Mouse (Mus musculus) layer of hippocampus, adult 9-11 months (tissue): ENCODE data around the gene Mbnl2.

Experiments
- DNase-seq: peaks from one replicate; pipeline ENCODE4 v3.0.0; 2022

Gene Mbnl2

DNA sequence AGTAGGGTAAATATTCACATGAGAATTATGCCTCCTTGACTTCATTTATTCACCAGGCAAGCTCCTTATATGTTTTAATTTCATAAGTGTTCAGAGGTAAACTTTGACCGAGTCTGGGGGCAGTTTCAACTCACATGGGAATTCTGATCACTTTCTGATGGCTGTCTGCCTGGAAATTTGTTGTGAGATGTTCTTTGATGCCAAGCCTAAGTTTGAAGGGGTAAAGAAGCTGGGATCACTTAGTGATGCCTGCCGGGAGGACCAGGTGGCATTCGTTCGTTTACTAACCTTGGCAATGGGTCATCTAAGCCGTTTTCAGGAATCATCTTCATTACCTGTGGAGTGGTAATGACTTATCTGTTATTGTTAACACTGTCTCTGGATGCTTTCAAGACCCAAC lies 23.0 kb downstream of the Mbnl2 start:
- DNase-seq: no peak

DNA sequence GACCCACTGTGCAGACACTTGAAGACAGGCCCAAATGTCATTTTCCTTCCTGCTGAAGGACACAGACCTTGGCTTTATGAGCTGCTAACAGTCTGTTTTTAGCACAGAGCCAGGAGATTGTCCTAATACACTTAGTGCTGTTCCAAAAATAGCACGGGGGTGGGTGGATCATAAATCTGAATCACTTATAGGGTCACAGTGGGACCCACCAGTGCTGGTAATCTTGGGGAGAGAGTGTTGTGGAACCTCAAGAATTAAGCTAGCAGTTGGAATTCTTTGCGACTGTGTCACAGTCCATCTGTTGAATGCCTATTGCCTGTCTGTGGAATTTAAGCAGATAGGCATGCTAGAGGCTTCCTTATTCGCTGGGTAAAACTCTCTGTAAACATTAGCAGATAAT lies 24.2 kb downstream of the Mbnl2 start:
- no peak for DNase-seq

- no peak for DNase-seq
These were observed 24.7 kb downstream of the Mbnl2 start for GRCm38 (mm10) chr14:120300191-120300590.

DNA sequence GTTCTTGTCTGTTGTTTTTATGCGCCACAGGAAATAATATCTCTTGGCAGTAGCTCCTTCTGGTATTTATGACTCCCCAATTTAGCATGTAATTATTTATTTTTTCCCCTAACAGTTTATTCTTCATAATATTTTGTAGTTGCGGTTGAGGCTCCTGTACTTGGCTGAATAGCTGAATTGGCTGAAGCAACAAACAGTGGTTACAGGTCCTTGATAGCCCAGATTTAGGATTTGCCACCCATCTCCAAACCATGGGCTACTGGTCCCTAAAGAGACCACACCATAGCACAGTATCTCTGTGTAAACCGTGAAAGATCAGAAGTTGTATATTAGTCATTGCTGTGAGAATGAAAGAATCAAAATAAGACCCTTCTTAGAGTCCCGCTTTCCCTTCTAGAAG lies 25.3 kb downstream of the Mbnl2 start:
- DNase-seq: no peak

- DNase-seq: no peak
These were observed 27.6 kb downstream of the Mbnl2 start for GRCm38 (mm10) chr14:120302913-120303548.

DNA sequence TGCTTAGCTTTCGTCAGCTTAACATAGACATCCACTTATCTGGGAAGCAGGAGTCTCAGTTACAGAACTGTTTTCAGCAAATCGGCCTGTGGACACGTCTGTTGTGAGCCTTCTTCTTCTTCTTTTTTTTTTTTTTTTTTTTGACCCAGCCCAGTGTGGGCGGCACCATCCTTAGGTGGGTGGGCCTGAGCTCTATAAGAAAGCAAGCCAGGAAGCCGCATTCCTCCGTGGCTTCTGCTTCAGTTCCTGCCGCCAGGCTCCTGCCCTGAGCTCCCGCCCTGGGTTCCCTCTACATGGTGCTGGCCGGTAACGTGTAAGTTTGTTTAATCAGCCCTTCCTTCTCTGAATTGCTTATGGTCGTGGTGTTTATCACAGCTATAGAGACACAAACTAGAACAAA lies 30.8 kb downstream of the Mbnl2 start:
- no peak for DNase-seq

GRCm38 (mm10) chr14:120307356-120307755 lies 31.9 kb downstream of the Mbnl2 start:
- no peak for DNase-seq

DNA sequence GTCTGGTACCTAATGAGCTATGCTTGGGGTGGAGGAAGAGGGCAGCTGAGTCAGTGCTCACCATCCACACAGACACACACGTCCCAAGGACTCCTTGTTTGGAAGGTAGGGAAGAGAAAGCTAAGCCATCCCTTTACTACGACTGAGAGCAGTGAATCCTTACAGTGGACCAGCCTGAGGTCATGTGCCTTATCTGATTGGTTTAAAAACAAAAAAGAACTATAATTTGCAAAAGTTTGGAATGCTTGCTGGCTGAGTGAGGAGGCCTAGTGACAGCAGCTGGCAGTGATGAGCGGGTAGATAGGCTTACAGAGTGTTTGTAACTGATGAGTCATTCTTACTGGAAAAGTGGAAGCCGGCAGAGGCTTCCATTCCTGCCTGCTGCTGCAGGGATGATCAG lies 32.5 kb downstream of the Mbnl2 start:
- DNase-seq: peak; percentile 68

DNA sequence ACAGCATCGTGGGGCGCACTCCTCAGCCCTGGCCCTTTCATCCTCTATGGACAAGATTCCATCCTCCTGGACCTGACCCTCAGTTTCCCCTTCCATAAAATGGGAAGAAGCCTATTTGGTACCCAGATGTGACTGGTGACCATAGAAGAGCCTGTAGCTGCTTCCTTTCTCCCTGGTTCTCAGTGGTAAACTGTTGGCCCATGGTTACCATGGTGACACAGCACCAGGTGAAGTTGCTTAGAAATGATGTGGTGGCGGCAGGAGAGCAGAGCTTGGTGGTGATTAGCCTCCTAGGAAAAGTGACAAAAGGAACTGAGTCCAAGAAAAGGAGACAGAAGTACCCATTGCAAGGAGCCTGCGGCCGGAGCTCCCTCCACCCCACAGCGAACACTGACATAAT lies 34.2 kb downstream of the Mbnl2 start:
- no peak for DNase-seq

GRCm38 (mm10) chr14:120311330-120312097 lies 36.0 kb downstream of the Mbnl2 start:
- DNase-seq: no peak

DNA sequence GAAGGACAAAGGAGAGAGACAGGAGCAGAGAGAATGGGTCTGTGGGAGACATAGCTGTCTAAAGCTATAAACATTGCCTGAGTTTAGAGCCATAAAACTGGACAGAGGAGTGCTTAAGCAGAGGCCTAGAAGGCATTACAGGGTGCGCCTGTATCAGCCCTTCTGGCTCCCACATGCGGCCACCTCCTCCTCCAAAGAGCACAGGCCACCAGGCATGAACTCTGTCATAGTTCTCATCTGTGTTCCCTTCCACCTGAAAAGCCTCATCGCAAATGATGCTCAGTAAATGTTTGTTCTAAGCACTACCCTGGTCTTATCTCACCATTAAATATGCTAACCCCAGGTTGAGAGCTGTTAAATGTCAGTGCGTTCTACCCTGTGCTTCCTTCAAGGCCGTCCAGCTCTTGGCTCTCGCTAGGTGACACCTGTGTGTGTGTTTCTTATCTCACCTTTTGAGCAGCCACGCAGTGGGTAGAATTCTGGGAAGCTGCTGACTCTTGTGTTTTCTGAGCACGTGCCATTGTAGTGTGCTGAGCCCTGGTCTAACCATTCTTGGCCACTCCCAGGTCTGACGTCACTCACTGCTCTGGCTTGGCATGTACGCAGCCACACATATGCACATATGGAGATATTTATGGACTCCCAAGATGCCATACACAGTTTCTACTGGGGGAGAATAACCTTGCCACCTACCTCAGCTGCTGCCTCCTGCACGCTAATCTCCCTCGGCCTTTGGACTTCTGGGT lies 37.4 kb downstream of the Mbnl2 start:
- no peak for DNase-seq

- no peak for DNase-seq
These were observed 38.0 kb downstream of the Mbnl2 start for GRCm38 (mm10) chr14:120313466-120313865.

DNA sequence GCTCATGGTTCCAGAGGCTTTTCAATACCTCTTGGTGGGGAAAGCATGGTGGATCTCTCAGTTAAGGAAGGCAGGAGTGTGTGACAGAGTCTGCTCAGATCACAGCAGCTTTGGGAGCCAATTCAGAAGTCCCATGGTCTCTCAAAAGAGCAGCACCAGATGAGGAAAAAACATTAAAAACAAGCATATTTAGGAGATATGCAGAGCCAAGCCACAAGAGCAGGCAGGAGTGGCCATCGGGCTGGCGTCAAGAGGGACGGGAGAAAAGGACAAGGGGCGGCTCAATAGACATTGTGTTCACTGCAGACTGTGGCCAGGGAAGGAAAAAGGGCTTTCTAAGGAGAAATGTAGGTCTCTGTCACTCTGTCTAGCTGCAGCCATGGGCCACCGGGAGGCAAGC lies 40.3 kb downstream of the Mbnl2 start:
- no peak for DNase-seq

GRCm38 (mm10) chr14:120318326-120318935 lies 43.0 kb downstream of the Mbnl2 start:
- DNase-seq: no peak

GRCm38 (mm10) chr14:120318974-120319731 lies 43.7 kb downstream of the Mbnl2 start:
- no peak for DNase-seq

GRCm38 (mm10) chr14:120322041-120322440 lies 46.6 kb downstream of the Mbnl2 start:
- DNase-seq: no peak

DNA sequence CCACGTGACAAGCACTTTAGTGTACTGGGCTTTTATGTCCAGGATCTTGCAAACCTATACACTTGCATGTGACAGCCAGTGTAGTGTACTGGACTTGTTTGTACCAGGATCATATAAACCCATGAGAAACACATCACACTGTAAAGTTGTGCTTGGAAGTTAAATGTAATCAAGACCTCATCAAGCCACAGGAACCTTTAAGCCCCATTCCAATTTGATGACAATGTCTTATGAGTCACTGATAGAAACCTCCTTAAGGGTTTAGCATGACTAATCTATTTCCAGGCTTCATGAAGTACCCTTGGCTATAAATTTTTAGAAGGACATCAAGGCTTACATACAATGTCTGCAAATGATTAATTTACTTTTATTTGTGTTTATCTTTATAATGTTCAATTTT lies 47.6 kb downstream of the Mbnl2 start:
- DNase-seq: no peak

DNA sequence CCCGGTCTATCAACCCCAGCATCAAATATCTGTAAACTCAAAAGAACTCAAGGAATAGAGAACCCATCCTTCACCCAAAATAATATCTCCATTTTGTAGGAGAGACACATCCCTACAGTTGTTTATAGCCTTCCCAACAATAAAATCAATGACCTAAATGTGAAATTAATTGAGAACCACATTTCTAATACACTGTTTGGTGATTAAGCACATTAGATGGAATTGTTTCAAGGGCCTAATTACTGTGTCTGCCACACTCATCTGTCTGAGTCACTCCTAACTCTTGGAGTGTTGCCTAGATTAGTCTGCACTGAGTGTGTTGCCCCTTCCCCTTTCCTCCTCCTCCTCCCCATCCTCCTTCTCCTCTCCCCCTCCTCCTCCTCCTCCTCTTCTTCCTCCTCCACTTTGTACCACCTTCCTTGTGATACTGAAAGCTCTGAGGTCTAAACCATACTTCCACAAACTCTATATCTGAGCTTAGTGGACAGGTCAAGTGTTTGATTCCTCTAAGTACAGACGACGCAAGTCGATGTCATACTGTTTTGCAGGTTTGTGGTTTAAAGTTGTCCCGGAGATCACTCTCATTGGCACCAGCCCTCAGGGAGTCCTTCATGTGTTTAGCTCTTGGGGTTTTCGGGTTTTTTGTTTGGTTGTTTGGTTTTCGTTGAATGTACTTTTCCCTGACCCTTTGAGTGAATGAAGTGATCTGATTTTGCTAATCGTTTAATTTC lies 48.8 kb downstream of the Mbnl2 start:
- DNase-seq: no peak

GRCm38 (mm10) chr14:120324883-120325480 lies 49.5 kb downstream of the Mbnl2 start:
- no peak for DNase-seq

- DNase-seq: no peak
These were observed 50.2 kb downstream of the Mbnl2 start for GRCm38 (mm10) chr14:120325673-120326072.

- peak; percentile 48 for DNase-seq
These were observed 55.0 kb downstream of the Mbnl2 start for GRCm38 (mm10) chr14:120330454-120330853.
